ENCODE assay signal across 17 mouse cellular contexts in the genomic region with DNA sequence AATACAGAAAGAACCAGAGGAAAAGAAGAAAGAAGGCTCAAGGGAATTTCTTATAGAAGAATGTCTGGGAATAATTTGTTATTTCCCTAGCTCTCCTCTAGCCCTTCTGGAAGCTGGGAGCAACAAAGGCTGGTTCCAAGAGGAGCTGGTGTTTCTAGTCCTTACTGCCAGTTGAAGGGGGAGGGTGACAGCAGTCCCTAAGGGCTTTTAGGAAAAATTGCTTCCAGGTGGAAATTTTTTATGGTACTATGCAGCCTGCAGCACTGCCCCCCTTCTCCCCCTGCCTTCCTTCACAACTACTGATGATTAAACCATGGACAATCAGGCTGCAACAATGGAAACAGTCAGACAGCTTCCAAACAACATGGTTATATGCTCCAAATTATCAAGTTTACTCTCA. TPM values are rescaled to one million over a fixed set of nuclear protein-coding genes. Genes with fewer than 3 reads are reported as not detected.
DNase-seq lines count a peak whose midpoint lies in the region; ATAC-seq lines count a peak whose summit lies in the region.
"Had no signal": no experiment of that assay in that cellular context is flagged by ENCODE, and none has a peak within 500 bp of the region (broad histone marks: within the 10 kb centered on the region; RNA-seq: fewer than 3 reads in every experiment).

No protein-coding gene starts in this region.

- peak; percentile 51 for DNase-seq in 3T3-L1 (ENCODE audit: low read depth, low spot score)
- DNase-seq in embryonic facial prominence, embryonic 10.5 days (ENCODE audit: low spot score), result peak; percentile 32
- peak; percentile 77 for DNase-seq in forelimb bud, embryonic 11.5 days (ENCODE audit: low read depth, low spot score)
- no peak for DNase-seq in kidney, postnatal 14 days
- DNase-seq in spleen, adult 12 weeks (ENCODE audit: low spot score), result no peak
- DNase-seq in kidney, adult 9 months, result no peak
- DNase-seq: adrenal gland, postnatal 10 days; cerebellum, adult 18-20 months; cerebellum, adult 9-11 months; gastrocnemius, postnatal 25 days had no signal

- H3K27me3 ChIP-seq in embryonic facial prominence, embryonic 10.5 days (replicated peaks; ENCODE audit: low read depth, poor library complexity, severe bottlenecking), result no peaks in the 10 kb centered on the region
- H3K27me3 ChIP-seq in limb, embryonic 13.5 days, result no peaks in the 10 kb centered on the region
- H3K27me3 ChIP-seq: forebrain, embryonic 12.5 days; heart, embryonic 12.5 days; intestine, embryonic 15.5 days had no signal

- H3K9ac ChIP-seq in limb, embryonic 13.5 days, result no peak overlapping the region
- H3K9ac ChIP-seq: forebrain, embryonic 12.5 days; heart, embryonic 12.5 days; hindbrain, embryonic 14.5 days; intestine, embryonic 15.5 days had no signal

- peaks cover 20% of the 10 kb centered on the region for H3K4me1 ChIP-seq in embryonic facial prominence, embryonic 10.5 days
- H3K4me1 ChIP-seq in limb, embryonic 13.5 days, result peaks cover 13% of the 10 kb centered on the region
- H3K4me1 ChIP-seq: forebrain, embryonic 12.5 days; intestine, embryonic 15.5 days had no signal

- peak overlapping the region; percentile 40; the same call in 1 of the 2 replicates for H3K27ac ChIP-seq in embryonic facial prominence, embryonic 10.5 days (replicated peaks)
- no peak overlapping the region for H3K27ac ChIP-seq in limb, embryonic 13.5 days
- H3K27ac ChIP-seq: forebrain, embryonic 12.5 days; hindbrain, embryonic 10.5 days; hindbrain, embryonic 14.5 days; intestine, embryonic 15.5 days had no signal

- no peak overlapping the region for H3K4me2 ChIP-seq in limb, embryonic 13.5 days (replicated peaks)
- H3K4me2 ChIP-seq: forebrain, embryonic 12.5 days; heart, embryonic 12.5 days; hindbrain, embryonic 14.5 days; intestine, embryonic 15.5 days had no signal

- no peaks in the 10 kb centered on the region for H3K9me3 ChIP-seq in embryonic facial prominence, embryonic 10.5 days
- H3K9me3 ChIP-seq in limb, embryonic 13.5 days, result no peaks in the 10 kb centered on the region
- H3K9me3 ChIP-seq: forebrain, embryonic 12.5 days; heart, embryonic 12.5 days; intestine, embryonic 15.5 days had no signal

- no peak overlapping the region for H3K4me3 ChIP-seq in embryonic facial prominence, embryonic 10.5 days
- no peak overlapping the region for H3K4me3 ChIP-seq in limb, embryonic 13.5 days
- H3K4me3 ChIP-seq: forebrain, embryonic 12.5 days; heart, embryonic 12.5 days; hindbrain, embryonic 10.5 days; intestine, embryonic 15.5 days had no signal

- H3K36me3 ChIP-seq in embryonic facial prominence, embryonic 10.5 days (replicated peaks), result no peaks in the 10 kb centered on the region
- no peaks in the 10 kb centered on the region for H3K36me3 ChIP-seq in limb, embryonic 13.5 days
- H3K36me3 ChIP-seq: forebrain, embryonic 12.5 days; heart, embryonic 12.5 days; hindbrain, embryonic 10.5 days; intestine, embryonic 15.5 days had no signal

- peak; percentile 61; the same call in 1 of the 2 replicates for ATAC-seq in limb, embryonic 13.5 days (ENCODE audit: low FRiP score, low read depth)
- ATAC-seq: forebrain, embryonic 16.5 days; intestine, embryonic 15.5 days had no signal

RNA-seq across cellular contexts. Expression of a gene that starts 44.9 kb away (rescaled TPM):
- 26.2 and 27.4 TPM in 2 replicates for polyA plus RNA-seq in embryonic facial prominence, embryonic 10.5 days (2016; fragmentation: Nextera tagmentation; extraction: Ambion mirVana)
- polyA plus RNA-seq in limb, embryonic 13.5 days (2015; fragmentation: Nextera tagmentation; extraction: Ambion mirVana), result 38.1 and 40.1 TPM in 2 replicates

Comparison
In these comparisons a context has a peak if more than half of its experiments do, and no peak if none do; other contexts are left out.
1. DNase-seq: peak in 3T3-L1 (single experiment), embryonic facial prominence, embryonic 10.5 days (single experiment) and forelimb bud, embryonic 11.5 days (single experiment); none in kidney, postnatal 14 days (single experiment), spleen, adult 12 weeks (single experiment) and kidney, adult 9 months (single experiment).